Mouse (Mus musculus) liver, postnatal 0 days (tissue): ENCODE results near the gene Espn.

Experiments used
- CTCF ChIP-seq: sonication (generic); IDR thresholded peaks from 2 replicates; pipeline ENCODE4 v1.5.1; 2016; ENCODE audit warnings: antibody characterized with exemption, low read depth
- EP300 ChIP-seq: IDR thresholded peaks from 2 replicates; pipeline ENCODE4 v1.6.1; 2016; ENCODE audit warnings: antibody characterized with exemption, low read depth, mild to moderate bottlenecking

DNA sequence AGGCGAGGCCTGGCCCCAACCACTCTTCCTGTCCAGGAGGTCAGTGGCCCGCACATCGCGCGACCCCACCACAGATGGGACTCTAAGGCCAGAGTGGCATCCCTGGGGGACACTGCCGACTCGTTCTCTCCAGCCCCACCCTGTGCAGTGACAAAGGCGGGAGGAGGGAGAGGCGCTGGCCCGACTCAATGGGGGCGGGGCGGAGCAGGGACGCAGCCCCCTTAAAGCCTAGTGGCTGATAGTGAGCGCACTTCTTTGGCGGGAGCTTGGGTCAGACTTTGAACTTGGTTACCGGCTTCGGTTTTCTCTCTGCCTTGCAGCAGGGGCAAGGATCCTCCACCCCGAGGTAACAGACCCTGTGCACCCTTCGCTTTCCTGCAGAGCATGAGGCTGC is 7.1 kb upstream of the Espn start:
- TF ChIP-seq EP300 (no peak), CTCF (no peak)
